Mouse (Mus musculus) hindbrain, embryonic 10.5 days (tissue): ENCODE results near the gene Eif1. TPM values are rescaled to one million over a fixed set of nuclear protein-coding genes. Genes with fewer than 3 reads are reported as not detected.
"Not testable (repeated sequence)": the region's sequence is repeated elsewhere in the genome, so short reads cannot be mapped to it uniquely, and the experiment has no call there.

ENCODE experiments used
- DNase-seq: peaks from one replicate; pipeline ENCODE4 v3.0.0-alpha.2; 2017; ENCODE audit warnings: low spot score
- H3K27ac ChIP-seq: fragments of 300-500 bp; sonication (generic); 2 replicates; pipeline ENCODE4 v1.5.1; 2016; ENCODE audit warnings: mild to moderate bottlenecking, moderate library complexity
- H3K27me3 ChIP-seq: fragments of 300-500 bp; sonication (generic); 2 replicates; pipeline ENCODE4 v1.6.1; 2016; ENCODE audit warnings: mild to moderate bottlenecking; ENCODE audit not compliant: poor library complexity, insufficient read depth, severe bottlenecking
- H3K36me3 ChIP-seq: fragments of 300-500 bp; sonication (generic); 2 replicates; pipeline ENCODE4 v1.6.1; 2016; ENCODE audit warnings: mild to moderate bottlenecking, moderate library complexity
- H3K4me1 ChIP-seq: fragments of 300-500 bp; sonication (generic); replicated peaks from 2 replicates; pipeline ENCODE4 v1.6.1; 2016; ENCODE audit warnings: mild to moderate bottlenecking
- H3K4me3 ChIP-seq: fragments of 300-500 bp; sonication (generic); 2 replicates; pipeline ENCODE4 v1.5.1; 2016; ENCODE audit warnings: mild to moderate bottlenecking, moderate library complexity
- H3K9me3 ChIP-seq: fragments of 300-500 bp; sonication (generic); 2 replicates; pipeline ENCODE4 v1.6.1; 2016; ENCODE audit warnings: mild to moderate bottlenecking, moderate library complexity
- WGBS: fragments of 180-500 bp; shearing (Covaris S2); methylation state at CpG from one replicate; pipeline ENCODE4 v1.1.7; 2016; 5-methylcytosine and 5-hydroxymethylcytosine counted together
- polyA plus RNA-seq: library from polyadenylated mRNA; unstranded; fragments of >200 nt; fragmentation: Nextera tagmentation; extraction: Ambion mirVana; gene quantifications from 2 replicates; pipeline ENCODE4 v1.2.1, GENCODE M21; 2016

Gene Eif1
- polyA plus RNA-seq, 1 experiment from 2014 or later, result 1,728 TPM

DNA sequence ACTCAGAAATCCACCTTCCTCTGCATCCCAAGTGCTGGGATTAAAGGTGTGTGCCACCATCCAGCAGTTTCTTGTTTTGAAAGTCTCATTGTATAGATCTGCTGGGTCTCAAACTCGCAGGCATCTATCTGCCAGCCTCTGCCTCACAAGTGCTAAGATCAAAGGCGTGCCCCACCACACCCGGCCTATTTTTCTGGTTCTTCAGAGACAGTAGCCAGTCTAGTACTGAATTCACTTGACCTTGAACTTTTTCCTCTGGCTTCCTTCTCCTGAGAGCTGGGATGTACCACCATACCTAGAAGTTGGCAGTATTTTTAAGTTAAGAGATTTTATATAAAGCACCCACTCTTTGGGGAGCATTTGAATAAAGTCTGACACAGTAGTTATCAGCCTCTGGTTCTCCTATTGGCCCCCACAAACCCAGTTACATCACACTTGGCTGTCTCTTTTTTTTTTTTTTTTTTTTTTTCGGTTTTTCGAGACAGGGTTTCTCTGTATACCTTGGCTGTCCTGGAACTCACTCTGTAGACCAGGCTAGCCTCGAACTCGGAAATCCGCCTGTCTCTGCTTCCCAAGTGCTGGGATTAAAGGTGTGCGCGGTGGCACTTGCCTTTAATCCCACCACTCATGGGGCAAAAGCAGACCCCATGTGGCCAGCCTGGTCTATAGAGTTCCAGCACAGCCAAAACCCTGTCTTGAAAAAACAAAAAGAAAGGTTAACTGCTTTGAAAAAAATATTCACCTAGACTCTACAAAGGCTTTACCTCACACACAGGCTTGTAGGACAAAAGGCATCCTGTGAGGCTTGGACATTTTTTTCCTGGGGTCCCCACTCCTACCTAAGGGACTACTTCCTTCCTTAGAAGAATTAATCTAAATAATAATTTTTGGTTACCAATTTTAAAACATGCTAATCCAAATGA lies 895 bp upstream of the Eif1 start:
- H3K9me3 ChIP-seq, result no peaks in the 10 kb centered on the region
- peaks cover 23% of the 10 kb centered on the region for H3K4me1 ChIP-seq
- WGBS, result 87% methylated on average over 10 of the region's 10 CpGs
- H3K27me3 ChIP-seq, result no peaks in the 10 kb centered on the region
- H3K36me3 ChIP-seq, result peaks cover 25% of the 10 kb centered on the region
- no peak for DNase-seq
- peak overlapping the region; percentile 93 for H3K4me3 ChIP-seq
- peak overlapping the region; percentile 100 for H3K27ac ChIP-seq

DNA sequence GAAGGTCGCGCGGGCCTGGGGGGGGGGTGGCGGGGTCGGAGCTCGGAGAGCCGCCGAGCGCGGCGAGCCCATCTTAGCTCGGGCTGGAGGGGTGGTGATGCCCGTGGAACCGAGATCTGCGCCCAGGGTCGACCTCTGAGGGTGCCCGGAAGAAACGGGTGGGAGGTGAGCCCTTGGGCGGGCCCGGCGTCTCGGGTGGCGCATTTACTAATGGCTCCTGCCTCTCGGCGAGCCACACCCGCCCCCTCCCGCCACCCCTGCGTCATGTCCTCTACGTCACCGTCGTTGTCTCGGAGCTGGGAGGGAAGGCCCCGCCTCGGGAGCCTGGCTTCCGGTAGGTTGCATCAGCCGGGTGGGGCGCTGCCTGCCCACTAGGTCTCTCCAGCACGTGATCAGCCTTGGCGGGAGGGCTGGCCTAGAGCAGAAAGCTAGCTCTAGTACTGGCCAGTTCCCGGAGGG lies 516 bp downstream of the Eif1 start:
- H3K9me3 ChIP-seq, result no peaks in the 10 kb centered on the region
- peaks cover 25% of the 10 kb centered on the region for H3K36me3 ChIP-seq
- no peaks in the 10 kb centered on the region for H3K27me3 ChIP-seq
- peak overlapping the region; percentile 100 for H3K27ac ChIP-seq
- H3K4me1 ChIP-seq, result peaks cover 17% of the 10 kb centered on the region
- peak overlapping the region; percentile 93 for H3K4me3 ChIP-seq
- under 1% methylated on average over 40 of the region's 40 CpGs for WGBS
- DNase-seq, result peak; percentile 98

DNA sequence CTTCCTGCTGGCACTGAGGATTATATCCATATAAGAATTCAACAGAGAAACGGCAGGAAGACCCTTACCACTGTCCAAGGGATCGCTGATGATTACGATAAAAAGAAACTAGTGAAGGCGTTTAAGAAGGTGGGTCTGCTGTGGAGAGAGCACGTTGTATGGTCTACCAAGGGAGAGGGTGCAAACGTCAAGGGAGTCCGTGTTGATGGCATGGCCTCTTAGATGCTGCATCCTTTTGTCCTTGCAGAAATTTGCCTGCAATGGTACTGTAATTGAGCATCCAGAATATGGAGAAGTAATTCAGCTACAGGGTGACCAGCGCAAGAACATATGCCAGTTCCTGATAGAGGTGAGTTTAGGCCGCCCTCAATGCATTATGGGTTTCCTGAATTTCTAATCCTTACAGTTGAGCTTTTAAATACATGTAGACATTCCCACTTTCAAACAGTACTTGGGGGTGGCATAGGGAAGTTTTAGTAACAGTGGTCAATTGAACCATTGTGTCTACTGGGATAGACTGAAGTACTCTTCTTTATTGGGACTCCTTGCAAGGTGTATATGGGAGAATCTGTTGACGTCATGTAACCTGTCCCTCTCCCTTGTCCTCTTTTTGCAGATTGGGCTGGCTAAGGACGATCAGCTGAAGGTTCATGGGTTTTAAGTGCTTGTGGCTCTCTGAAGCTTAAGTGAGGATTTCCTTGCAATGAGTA lies 1.2 kb downstream of the Eif1 start:
- H3K27me3 ChIP-seq, DNase-seq, H3K9me3 ChIP-seq: not testable (repeated sequence)
- Histone ChIP-seq H3K36me3 (peaks cover 25% of the 10 kb centered on the region), H3K27ac (peak overlapping the region; percentile 100), H3K4me1 (peaks cover 11% of the 10 kb centered on the region), H3K4me3 (peak overlapping the region; percentile 93)
- WGBS, result 21% methylated on average over 11 of the region's 11 CpGs

DNA sequence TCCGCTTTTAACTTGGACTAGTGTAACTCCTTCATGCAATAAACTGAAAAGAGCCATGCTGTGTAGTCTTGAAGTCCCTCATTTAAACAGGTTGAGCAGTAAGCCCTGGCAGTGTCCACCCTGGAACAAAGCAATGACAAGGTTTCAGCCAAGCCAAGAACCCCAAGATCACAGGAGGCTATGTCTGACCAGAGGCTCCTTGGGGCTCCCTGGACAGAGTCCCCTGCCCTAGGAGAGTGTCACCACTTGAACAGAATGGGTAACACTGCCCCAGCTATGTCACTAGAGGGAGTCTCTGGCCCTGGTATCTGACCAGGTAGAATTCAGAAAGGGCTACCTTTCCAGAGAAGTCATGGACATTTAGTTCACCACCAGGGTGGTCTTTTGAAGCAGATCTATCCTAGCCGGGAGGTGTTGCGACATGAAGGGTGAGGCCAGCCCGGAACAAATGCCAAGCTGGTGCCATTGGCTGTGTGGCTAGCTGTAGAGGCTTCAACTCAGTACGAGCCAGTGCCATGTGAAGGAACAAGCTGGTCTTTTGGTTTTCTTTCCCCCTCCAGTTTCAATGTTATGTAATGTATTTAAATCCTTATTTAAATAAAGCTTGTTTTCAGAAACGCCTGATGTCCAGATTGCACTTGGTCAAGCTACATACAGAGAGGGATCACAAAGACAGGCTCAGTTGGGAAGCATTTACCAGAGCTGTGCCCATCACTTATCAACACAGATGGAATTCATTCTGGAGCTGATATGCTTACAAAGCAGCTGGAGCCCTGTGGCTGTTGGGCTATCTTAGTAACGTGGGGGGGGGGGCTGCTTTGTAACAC lies 2.0 kb downstream of the Eif1 start:
- DNase-seq, H3K27ac ChIP-seq, H3K9me3 ChIP-seq, H3K27me3 ChIP-seq, H3K4me3 ChIP-seq: not testable (repeated sequence)
- 86% methylated on average over 7 of the region's 7 CpGs for WGBS
- peaks cover 25% of the 10 kb centered on the region for H3K36me3 ChIP-seq
- peaks cover 12% of the 10 kb centered on the region for H3K4me1 ChIP-seq

DNA sequence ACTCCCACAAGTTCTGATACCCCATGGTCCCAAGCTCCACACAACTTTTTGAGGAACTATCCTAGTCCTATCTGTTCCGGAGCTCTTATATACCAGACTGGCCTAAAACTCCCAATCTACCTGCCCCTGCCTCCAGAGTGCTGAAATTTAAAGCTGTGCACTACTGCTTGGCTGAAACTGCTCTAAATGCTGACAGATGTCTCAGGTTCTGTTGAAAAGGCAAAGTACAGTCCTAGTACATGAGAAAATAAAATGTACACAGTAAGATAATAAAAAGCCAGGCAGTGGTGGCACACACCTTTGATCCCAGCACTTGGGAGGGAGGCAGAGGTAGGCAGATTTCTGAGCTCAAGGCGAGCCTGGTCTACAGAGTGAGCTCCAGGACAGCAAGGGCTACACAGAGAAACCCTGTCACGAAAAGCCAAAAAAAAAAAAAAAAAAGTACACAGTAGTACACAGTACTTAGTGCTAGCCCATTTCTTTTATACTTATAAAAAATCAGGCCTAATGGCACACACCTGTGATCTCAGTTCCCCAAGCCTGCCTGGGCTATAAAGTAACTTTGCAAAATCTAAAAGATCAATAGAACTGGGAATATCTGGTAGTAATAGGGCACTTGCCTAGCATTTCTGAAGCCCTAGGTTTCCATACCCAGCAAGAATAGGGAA lies 3.0 kb downstream of the Eif1 start:
- Histone ChIP-seq H3K4me1 (peaks cover 22% of the 10 kb centered on the region), H3K27me3 (no peaks in the 10 kb centered on the region), H3K27ac (no peak overlapping the region), H3K9me3 (no peaks in the 10 kb centered on the region), H3K4me3 (no peak overlapping the region), H3K36me3 (peaks cover 25% of the 10 kb centered on the region)
- no peak for DNase-seq
- WGBS, result 67% methylated on average over 3 of the region's 3 CpGs

DNA sequence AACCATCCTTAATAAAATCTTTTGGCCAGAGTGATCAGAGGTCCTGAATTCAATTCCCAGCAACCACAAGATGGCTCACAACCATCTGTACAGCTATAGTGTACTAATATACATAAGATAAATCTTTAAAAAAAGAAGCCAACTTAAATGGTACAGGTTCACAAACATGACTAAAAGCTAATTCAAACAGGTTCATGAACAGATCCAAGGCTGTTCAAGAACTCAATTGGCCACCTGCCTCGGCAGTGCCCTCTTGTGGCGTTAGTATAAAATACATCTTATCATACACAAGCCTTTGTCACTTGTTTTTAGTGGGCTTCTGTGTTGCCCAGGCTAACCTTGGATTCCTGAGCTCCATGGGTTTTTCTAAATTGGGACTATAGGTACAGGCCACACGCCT lies 3.9 kb downstream of the Eif1 start:
- H3K4me3 ChIP-seq, result no peak overlapping the region
- no peak overlapping the region for H3K27ac ChIP-seq
- WGBS, result 16% methylated on average over 3 of the region's 3 CpGs
- DNase-seq, result peak; percentile 52
- no peaks in the 10 kb centered on the region for H3K9me3 ChIP-seq
- H3K36me3 ChIP-seq, result peaks cover 25% of the 10 kb centered on the region
- peaks cover 24% of the 10 kb centered on the region for H3K4me1 ChIP-seq
- H3K27me3 ChIP-seq, result no peaks in the 10 kb centered on the region

DNA sequence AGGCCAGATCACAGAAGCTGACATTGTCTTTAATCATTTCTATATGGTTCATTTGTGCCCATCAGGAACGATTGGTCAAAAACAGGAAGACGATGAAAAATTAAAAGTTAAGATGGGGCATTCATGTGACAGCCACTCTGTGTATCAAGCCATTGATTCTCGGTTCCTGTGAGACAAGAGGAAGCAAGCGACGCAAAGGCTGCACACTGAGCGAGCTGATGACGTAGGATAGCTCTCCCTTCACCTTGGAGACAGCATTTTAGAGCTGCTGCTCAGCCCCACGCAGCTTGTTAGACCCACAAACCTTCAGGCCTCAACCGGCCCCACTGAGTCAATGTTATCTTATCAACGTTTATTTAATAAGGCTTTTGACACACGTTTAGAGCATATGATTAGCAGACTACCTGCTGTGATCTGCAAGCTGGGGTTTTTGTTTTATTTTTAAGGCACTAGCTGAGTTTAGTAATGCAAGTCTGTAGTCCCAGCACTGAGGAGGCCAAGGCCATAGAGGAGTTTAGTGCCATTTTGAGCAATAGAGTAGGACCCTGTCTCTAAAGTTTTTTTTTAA lies 5.5 kb downstream of the Eif1 start:
- WGBS, result 70% methylated on average over 11 of the region's 11 CpGs
- Histone ChIP-seq H3K4me3 (no peak overlapping the region), H3K36me3 (peaks cover 25% of the 10 kb centered on the region), H3K27me3 (no peaks in the 10 kb centered on the region), H3K27ac (no peak overlapping the region), H3K9me3 (no peaks in the 10 kb centered on the region), H3K4me1 (peaks cover 24% of the 10 kb centered on the region)
- no peak for DNase-seq

DNA sequence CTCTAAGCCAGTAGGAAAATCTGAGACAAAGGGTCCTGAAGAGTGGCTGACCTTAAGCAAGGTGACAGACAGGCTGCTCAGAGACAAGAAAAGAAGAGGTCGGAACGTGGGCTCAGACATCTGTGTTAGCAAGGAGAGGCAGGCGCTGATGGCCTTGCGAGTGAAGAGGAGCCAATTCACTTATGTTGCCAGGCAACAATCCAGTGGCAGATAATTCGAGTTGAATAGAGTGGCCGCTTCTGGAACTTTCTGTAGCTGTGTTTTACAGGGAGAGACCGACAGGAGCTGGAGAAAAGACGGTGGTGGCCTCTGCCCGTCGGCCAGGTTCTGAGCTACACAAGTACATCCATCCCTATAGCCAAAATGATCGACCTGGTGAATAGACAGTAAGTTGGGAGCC lies 7.6 kb downstream of the Eif1 start:
- WGBS, result 56% methylated on average over 11 of the region's 11 CpGs
- no peaks in the 10 kb centered on the region for H3K9me3 ChIP-seq
- no peak overlapping the region for H3K4me3 ChIP-seq
- peaks cover 32% of the 10 kb centered on the region for H3K4me1 ChIP-seq
- peak; percentile 23 for DNase-seq
- peak overlapping the region; percentile 50; the same call in 1 of the 2 replicates for H3K27ac ChIP-seq
- H3K36me3 ChIP-seq, result peaks cover 5% of the 10 kb centered on the region
- no peaks in the 10 kb centered on the region for H3K27me3 ChIP-seq

DNA sequence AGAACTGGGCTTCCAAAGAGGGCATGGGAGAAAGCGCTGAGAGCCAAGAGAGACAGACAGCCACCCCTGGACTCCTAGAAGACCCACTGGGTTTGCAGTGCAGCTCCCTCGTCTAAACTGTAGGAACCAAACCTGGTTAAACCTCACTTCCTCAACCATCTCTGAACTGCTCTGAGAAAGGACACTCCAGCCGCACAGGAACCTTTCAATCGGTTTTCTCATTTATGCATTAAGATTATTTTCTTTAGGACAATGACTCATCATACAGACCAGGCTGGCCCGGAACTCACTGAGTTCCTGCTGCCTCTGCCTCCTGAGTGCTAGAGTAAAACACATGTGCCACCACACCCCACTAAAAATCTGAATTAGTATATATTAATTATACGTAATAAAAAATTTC lies 8.1 kb downstream of the Eif1 start:
- no peaks in the 10 kb centered on the region for H3K9me3 ChIP-seq
- peak overlapping the region; percentile 50; the same call in 1 of the 2 replicates for H3K27ac ChIP-seq
- H3K4me1 ChIP-seq, result peaks cover 36% of the 10 kb centered on the region
- H3K4me3 ChIP-seq, result no peak overlapping the region
- WGBS, result 86% methylated on average over 6 of the region's 6 CpGs
- DNase-seq, result no peak
- no peaks in the 10 kb centered on the region for H3K27me3 ChIP-seq
- peaks cover under 1% of the 10 kb centered on the region; the same call in 1 of the 2 replicates for H3K36me3 ChIP-seq

DNA sequence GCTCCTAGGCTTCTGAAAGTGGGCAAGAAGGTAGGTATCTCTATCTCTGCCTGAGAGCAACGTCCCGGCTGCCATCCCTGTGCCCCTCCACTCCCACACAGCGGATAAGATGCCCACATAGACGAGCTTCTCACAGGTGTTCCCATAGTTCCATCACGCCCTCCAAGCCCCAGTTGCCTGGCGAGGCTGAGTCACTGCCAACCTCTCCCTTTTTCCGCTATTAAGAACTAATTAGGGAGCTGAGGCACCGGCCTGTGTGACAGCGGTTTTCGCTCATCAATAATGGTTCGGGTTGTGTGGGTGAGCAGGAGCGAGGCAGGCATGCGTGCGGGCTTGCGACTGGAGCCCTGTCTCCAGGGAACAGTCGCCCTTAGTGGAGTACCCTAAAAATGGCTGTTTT lies 10.6 kb downstream of the Eif1 start:
- no peak overlapping the region for H3K4me3 ChIP-seq
- H3K27me3 ChIP-seq, result no peaks in the 10 kb centered on the region
- DNase-seq, result no peak
- 67% methylated on average over 16 of the region's 16 CpGs for WGBS
- H3K9me3 ChIP-seq, result no peaks in the 10 kb centered on the region
- no peak overlapping the region for H3K27ac ChIP-seq
- H3K36me3 ChIP-seq, result no peaks in the 10 kb centered on the region
- H3K4me1 ChIP-seq, result peaks cover 52% of the 10 kb centered on the region

DNA sequence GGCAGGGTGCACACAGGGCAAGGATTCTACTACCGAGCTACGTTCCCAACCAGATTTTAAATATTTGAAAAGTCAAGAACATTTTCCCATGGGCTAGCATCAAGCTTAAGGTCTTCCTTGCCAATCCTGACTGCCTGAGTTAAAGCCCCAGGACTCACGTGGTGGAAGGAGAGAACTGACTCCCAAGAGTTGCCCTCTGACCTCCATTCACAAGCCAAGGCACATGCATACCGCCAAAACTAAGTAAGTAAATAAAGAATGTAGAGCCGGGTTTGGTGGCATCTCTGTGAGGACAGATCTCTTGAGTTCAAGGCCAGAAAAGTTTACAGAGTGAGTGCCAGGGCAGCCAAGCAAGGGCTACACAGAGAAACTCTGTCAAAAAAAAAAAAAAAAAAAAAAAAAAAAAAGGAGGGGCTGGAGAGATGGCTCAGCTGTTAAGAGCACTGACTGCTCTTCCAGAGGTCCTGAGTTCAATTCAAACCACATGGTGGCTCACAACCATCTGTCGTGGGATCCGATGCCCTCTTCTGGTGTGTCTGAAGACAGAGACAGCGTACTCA lies 11.2 kb downstream of the Eif1 start:
- not testable (repeated sequence) for H3K4me3 ChIP-seq, DNase-seq, H3K27me3 ChIP-seq, H3K9me3 ChIP-seq, H3K27ac ChIP-seq, H3K36me3 ChIP-seq
- 58% methylated on average over 8 of the region's 8 CpGs for WGBS
- H3K4me1 ChIP-seq, result peaks cover 55% of the 10 kb centered on the region
